Mouse (Mus musculus) kidney, adult 9 months (tissue): ENCODE results near the gene Vwa2.
A peak's percentile ranks its signal among the peaks of the same experiment; 100 is the strongest.

ENCODE experiments used
- DNase-seq: peaks from one replicate; pipeline ENCODE4 v3.0.0; 2022

Vwa2 gene

DNA sequence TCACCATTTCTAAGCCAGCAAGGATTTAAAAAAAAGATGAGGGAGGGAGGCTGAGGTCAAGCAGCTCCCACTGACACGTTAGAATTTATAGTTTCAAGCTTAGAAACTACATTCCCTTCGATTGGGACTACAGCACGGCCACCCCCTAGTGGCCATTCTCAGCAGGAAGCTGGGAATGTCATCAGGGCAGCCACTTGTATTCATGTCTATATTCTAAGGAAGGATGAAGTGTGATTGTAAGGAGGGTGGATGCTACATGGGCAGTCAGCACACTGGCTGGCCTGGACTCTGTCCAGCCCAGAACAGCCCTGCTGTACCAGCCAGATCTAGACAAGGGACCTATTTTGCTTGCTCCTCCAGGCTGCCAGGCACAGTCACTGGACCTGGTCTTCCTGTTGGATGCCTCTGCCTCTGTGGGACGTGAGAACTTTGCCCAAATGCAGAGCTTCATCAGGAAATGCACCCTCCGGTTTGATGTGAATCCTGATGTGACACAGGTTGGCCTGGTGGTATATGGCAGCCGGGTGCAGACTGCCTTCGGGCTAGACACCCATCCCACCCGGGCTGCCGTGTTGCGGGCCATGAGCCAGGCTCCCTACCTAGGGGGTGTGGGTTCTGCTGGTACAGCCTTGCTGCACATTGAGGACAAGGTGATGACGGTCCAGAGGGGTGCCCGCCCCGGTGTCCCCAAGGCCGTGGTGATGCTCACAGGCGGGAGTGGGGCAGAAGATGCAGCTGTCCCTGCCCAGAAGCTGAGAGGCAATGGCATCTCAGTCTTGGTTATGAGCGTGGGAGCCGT is 34.6 kb downstream of the Vwa2 start:
- peak; percentile 63 for DNase-seq

DNA sequence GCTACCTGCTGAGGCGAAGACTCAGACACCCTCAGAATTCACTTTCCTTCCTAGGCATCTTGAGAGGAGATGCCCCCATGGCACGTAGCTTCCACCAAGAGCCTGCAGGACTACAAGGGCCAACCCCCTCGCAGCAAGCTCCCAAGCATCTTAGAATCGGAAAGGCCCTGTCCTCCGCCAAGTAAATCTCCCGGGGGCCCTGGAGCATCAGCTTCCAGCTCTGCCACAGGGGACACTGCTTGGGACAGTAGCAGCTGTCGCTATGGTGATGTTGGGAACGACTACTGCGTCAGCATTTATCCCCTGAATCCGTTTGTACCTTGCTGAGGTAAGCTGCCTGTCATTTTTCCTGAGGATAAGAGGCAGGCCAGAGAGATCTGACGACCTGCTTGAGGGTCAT is 36.5 kb downstream of the Vwa2 start:
- no peak for DNase-seq

DNA sequence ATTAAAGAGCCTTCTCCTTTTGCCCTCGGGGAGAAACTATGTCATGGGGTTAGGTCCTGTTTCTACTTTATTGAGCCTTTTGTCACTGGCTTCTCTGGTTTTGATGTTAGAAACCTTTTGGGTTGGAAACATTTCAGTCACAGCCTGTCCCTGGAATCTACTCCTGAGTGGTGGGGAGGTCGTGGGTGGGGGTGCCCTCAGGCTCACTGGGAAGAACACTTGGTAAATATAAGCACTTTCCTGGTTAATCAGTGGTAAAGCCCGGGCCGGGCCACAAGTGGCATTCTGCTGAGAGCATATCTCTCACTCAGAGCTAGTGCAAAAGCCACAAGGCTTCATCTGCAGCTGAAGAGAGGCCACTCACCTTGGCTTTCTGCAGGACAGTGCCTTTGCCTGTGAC is 39.7 kb downstream of the Vwa2 start:
- DNase-seq, result peak; percentile 74

GRCm38 (mm10) chr19:56914658-56915057 is 40.6 kb downstream of the Vwa2 start:
- no peak for DNase-seq

DNA sequence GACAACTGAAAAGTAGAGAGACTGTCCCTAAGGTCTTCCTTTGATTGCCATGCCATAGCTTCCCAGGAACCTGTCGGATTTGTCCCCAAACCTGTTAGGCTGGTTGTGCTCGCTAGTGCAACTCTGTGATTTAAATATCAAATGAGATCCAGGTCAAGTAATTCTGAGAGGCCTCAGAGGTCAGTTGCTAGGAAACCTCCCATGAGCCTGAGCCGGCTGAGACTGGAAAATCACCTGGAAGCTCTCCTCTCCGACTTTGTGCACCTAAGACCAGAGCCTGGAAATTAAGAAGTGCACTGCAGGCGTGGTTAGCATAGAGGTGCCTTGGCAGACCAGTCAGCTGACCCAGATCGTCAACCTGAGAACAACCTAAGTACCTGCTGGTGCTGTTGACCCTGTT is 41.0 kb downstream of the Vwa2 start:
- peak; percentile 85 for DNase-seq

DNA sequence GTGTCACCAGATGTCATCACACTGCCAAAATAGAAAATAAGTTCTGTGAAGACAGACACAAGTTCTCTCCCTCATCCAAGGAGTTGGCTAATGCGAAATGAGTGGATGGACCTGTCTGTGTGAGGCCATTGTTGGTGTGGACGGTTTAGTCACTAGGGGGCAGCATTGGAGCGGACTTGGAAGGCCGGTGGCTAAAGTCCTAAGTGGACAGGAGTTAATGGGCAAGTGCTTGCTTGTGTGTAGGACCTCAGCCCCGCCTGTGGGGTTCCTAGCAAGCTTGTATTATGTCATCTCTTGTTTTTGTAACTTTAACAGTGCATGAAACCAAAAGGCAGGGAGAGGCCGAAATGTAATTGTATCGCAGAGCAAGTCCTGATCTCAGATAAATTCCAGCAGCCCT is 45.6 kb downstream of the Vwa2 start:
- DNase-seq, result peak; percentile 94

GRCm38 (mm10) chr19:56920232-56920631 is 46.2 kb downstream of the Vwa2 start:
- no peak for DNase-seq

GRCm38 (mm10) chr19:56921744-56922143 is 47.7 kb downstream of the Vwa2 start:
- DNase-seq, result no peak

- DNase-seq, result no peak
These were observed 55.3 kb downstream of the Vwa2 start for GRCm38 (mm10) chr19:56929392-56929791.

GRCm38 (mm10) chr19:56930029-56930428 is 56.0 kb downstream of the Vwa2 start:
- no peak for DNase-seq

- DNase-seq, result no peak
These were observed 59.8 kb downstream of the Vwa2 start for GRCm38 (mm10) chr19:56933800-56934199.

GRCm38 (mm10) chr19:56935111-56935510 is 61.1 kb downstream of the Vwa2 start:
- DNase-seq, result no peak

DNA sequence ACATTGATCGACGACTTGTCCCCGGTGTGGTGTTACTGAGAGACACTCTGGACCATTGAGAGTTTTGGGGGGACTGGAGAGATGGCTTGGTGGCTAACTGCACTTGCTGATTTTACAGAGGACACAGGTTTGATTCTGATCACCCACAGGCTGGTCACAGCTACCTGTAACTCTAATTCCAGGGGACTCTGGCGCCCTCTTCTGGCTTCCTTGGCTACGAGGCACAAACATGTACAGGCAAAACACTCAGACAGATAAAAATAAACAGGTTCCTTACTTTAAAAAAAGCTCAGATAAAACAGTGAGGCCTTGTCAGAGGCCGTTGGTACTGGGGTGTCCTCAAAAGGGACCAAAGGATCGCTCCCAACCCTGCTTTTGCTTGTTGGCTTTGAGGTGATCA is 61.7 kb downstream of the Vwa2 start:
- no peak for DNase-seq

DNA sequence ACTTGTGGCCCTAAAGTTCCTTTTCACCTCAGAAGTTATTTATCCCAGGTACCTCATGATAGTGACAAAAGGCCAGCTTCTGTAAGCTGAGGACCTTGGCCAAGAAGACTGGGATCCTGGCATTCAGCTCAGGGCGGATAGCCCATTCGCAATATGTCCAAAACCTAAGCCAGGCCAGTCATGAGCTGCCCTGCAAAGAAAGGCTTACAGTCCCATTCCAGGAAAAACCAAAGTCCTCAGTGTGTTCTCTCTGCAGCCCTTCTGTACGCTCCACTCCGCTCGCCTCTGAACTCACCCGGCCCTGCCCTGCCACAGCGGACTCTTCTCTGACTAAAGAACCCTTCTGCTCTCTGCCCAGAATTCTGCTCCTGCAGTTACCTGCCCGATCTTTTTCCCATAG is 62.2 kb downstream of the Vwa2 start:
- DNase-seq, result no peak

DNA sequence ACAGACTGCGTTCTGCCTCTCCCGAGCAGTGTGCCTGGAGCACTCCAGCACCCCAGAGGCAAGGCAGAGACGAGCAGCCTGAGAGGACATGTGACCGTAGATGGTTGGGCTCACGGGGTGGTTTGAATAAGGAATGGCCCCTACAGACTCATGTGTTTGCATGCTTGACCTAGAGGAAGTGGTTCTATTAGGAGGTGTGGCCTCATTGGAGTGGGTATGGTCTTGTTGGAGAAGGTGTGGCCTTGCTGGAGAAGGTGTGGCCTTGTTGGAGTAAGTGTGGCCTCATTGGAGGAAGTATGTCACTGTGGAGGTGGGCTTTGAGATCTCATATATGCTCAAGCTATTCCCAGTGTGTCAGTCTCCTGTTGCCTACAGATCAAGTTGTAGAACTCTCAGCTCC is 63.9 kb downstream of the Vwa2 start:
- DNase-seq, result no peak

GRCm38 (mm10) chr19:56939826-56940225 is 65.8 kb downstream of the Vwa2 start:
- peak; percentile 72 for DNase-seq

DNA sequence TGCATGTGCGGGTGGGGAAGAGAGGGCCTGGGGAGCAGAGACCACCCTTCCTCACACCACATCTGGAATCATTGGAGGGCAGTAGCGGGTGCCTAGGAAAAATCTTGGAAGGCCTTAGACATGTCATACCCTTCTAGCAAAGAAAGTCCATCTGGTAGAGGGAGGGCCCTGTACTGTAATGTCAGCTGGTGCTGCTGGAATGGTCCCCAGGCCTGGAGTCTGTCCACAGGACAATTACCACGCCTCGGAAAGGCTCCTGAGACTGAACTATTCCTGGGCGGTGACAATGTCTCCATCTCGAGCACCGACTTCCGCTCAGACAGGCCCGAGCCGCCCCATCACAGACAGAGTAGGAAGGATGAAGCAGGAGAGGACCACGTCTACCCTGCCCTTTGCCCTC is 66.5 kb downstream of the Vwa2 start:
- no peak for DNase-seq

DNA sequence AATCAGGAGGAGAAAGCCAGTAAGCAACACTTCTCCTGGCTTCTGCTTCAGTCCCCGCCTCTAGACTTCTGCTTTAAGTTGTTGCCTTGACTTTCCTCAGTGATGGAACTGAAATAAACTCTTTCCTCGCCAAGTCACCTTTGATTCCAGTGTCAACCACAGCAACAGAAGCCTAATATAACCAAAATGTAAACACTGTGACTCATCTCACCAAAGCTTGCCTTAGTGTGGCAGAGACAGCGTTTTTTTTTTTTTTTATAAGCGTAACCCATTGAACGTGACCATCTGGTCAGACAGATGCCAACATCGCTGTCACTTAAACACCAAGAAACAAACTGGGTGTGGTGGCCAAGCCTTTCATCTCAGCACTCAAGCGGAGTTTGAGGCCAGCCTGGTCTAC is 68.2 kb downstream of the Vwa2 start:
- no peak for DNase-seq

DNA sequence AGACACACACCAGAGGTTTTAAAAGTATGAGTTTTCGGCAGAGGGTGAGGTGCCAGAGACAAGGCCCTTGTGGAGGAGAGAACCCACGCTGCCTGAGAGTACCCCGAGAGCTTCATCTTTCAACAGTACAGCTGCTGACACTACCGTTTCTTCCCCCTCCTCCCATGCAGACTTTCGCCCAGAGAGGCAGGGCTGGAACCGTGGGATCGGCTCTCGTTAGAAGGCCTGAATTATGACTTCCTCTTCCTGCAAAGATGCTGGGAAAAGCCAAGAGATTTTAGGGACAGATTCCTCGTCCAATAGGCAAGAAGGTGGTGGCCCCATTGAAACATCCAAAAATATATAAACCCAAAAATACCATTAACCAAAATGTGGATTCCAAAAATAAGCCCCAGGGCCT is 70.2 kb downstream of the Vwa2 start:
- peak; percentile 70 for DNase-seq

- no peak for DNase-seq
These were observed 70.8 kb downstream of the Vwa2 start for GRCm38 (mm10) chr19:56944826-56945225.

DNA sequence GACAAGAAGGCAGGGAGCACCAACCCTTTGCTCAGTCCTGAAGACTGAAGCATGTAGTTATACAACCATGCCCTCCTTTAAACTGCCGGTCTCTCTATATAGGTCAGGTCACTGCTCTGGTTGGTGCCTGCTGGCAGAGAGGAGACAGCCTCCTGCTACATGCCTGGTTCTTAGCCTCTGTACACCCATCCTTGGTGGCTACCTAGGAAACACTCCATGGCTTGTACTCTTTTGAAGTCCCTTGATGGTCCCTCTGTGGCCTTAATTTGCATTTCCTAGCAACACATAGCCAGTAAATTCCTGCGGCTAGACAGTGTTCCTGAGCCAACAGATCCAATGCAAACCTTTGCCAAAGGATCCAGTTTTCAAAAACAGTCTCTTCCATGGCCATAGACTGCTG is 71.6 kb downstream of the Vwa2 start:
- DNase-seq, result no peak

GRCm38 (mm10) chr19:56946277-56946676 is 72.2 kb downstream of the Vwa2 start:
- DNase-seq, result no peak

DNA sequence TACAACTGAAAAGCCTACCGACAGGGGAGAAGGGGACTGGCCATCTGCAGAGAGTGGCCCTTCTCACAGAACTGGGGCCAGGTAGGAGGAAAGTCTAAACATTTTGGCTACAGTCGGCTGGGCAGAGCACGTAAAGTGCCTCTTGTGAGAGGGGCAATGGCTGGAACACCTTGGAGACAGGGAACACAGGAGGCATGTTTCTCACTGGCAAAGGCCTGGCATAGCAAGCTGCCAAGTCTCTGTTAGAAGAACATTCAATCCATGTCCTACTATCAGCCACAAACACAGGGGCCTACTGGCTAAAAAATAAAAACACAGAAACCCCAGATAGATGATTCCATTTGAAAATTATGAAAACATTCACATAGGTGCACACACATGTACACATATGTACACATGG is 72.7 kb downstream of the Vwa2 start:
- DNase-seq, result no peak

DNA sequence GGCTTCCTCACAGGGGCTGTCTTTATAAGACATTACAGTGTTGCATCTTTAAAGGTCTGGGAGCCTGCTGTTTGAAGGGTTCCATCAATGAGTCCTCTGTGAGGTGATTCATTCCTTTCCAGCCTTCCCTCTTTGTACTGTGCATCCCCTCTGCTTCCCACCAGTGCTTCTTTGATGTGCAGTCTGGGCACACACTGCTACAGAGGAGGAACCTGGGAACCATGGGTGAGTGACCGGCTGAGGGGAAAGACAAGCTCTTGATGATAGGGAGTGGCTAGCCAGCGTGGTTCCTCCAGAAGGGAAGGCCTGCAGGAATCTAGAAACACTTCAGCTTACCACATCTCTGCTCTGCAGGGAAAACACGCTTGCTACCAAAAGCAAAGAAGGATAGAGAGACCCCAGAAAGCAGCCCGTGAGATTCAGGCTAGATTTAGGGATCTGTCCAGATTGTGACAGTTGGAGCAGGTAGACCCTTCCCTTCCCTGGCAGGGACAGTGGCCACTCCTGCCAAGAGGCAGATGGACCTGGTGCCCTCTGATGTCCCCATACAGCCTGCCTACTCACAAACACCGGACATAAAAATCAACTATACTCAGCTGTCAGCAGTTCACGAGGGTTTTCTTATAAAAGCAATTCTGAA is 74.0 kb downstream of the Vwa2 start:
- no peak for DNase-seq

- DNase-seq, result no peak
These were observed 75.8 kb downstream of the Vwa2 start for GRCm38 (mm10) chr19:56949868-56950267.
